Mouse (Mus musculus) myocyte (in vitro differentiated cells): ENCODE measurements around the gene 2010300C02Rik. TPM values are rescaled to one million over a fixed set of nuclear protein-coding genes. Genes with fewer than 3 reads are reported as not detected.

Experiments used
- H3K27me3 ChIP-seq: one replicate; pipeline ENCODE4 v1.6.1; 2011; ENCODE audit not compliant: control insufficient read depth, insufficient read depth, insufficient read length
- H3K36me3 ChIP-seq: one replicate; pipeline ENCODE4 v1.6.1; 2011; ENCODE audit not compliant: control insufficient read depth, insufficient read depth
- H3K4me2 ChIP-seq: one replicate; pipeline ENCODE4 v1.6.1; 2011; ENCODE audit warnings: low read depth, control low read depth
- H3K4me3 ChIP-seq: one replicate; pipeline ENCODE4 v1.5.1; 2011; ENCODE audit warnings: mild to moderate bottlenecking, control low read depth, moderate library complexity
- H3K79me2 ChIP-seq: one replicate; pipeline ENCODE4 v1.6.1; 2011; ENCODE audit not compliant: control insufficient read depth, insufficient read depth
- H3ac ChIP-seq: one replicate; pipeline ENCODE4 v1.6.1; 2011; ENCODE audit not compliant: control insufficient read depth, insufficient read length
- CEBPB ChIP-seq: IDR thresholded peaks from 2 replicates; pipeline ENCODE4 v1.6.1; 2011; ENCODE audit warnings: mild to moderate bottlenecking, moderate library complexity; ENCODE audit not compliant: poor library complexity, insufficient read depth, severe bottlenecking
- E2F4 ChIP-seq: IDR thresholded peaks from one replicate; pipeline ENCODE4 v1.6.1; 2011; ENCODE audit warnings: mild to moderate bottlenecking, control low read depth, moderate library complexity; ENCODE audit not compliant: insufficient read depth
- MAX ChIP-seq: IDR thresholded peaks from one replicate; pipeline ENCODE4 v1.6.1; 2011; ENCODE audit warnings: low read depth, mild to moderate bottlenecking, control low read depth
- MYOD1 ChIP-seq, 3 experiments: IDR thresholded peaks; one replicate each; pipeline ENCODE4 v1.6.1; 2011; ENCODE audit warnings: control low read depth in 2 of 3, low read depth in 2 of 3, mild to moderate bottlenecking in 2 of 3, moderate library complexity in 1 of 3; ENCODE audit not compliant: insufficient read length in 2 of 3, control insufficient read depth in 1 of 3
- MYOG ChIP-seq, 3 experiments: IDR thresholded peaks; one replicate each; pipeline ENCODE4 v1.6.1; 2011; ENCODE audit warnings: control low read depth in 2 of 3, low read depth in 2 of 3, mild to moderate bottlenecking in 2 of 3; ENCODE audit not compliant: insufficient read length in 2 of 3, control insufficient read depth in 1 of 3, insufficient read depth in 1 of 3
- POLR2A ChIP-seq: IDR thresholded peaks from one replicate; pipeline ENCODE4 v1.6.1; 2011; ENCODE audit warnings: low read depth, mild to moderate bottlenecking, control low read depth, moderate library complexity; ENCODE audit not compliant: insufficient read length
- POLR2AphosphoS2 ChIP-seq: IDR thresholded peaks from one replicate; pipeline ENCODE4 v1.6.1; 2011; ENCODE audit warnings: low read depth, control low read depth; ENCODE audit not compliant: insufficient read length
- REST ChIP-seq: IDR thresholded peaks from one replicate; pipeline ENCODE4 v1.6.1; 2011; ENCODE audit warnings: mild to moderate bottlenecking, control low read depth, moderate library complexity; ENCODE audit not compliant: insufficient read depth, insufficient read length
- SRF ChIP-seq: IDR thresholded peaks from one replicate; pipeline ENCODE4 v1.6.1; 2011; ENCODE audit warnings: low read depth; ENCODE audit not compliant: control insufficient read depth, insufficient read length
- TCF12 ChIP-seq: IDR thresholded peaks from one replicate; pipeline ENCODE4 v1.6.1; 2011; ENCODE audit warnings: mild to moderate bottlenecking, control low read depth; ENCODE audit not compliant: poor library complexity, insufficient read depth, severe bottlenecking
- TCF3 ChIP-seq: IDR thresholded peaks from one replicate; pipeline ENCODE4 v1.6.1; 2011; ENCODE audit warnings: low read depth, control low read depth; ENCODE audit not compliant: insufficient read length
- USF1 ChIP-seq: IDR thresholded peaks from one replicate; pipeline ENCODE4 v1.6.1; 2011; ENCODE audit warnings: low read depth, mild to moderate bottlenecking, control low read depth, moderate library complexity
- polyA plus RNA-seq: library from polyadenylated mRNA; unstranded; fragments of >200 nt; fragmentation: generic; extraction: Trizol; gene quantifications from one replicate; pipeline ENCODE4 v1.2.1, GENCODE M21; 2012; ENCODE audit warnings: missing spikeins

Gene 2010300C02Rik
- polyA plus RNA-seq, 1 experiment: not detected

- H3K4me3 ChIP-seq: no peak overlapping the region
- no peaks in the 10 kb centered on the region for H3K79me2 ChIP-seq
- H3K36me3 ChIP-seq: no peaks in the 10 kb centered on the region
- peaks cover 7% of the 10 kb centered on the region for H3K27me3 ChIP-seq
- H3K4me2 ChIP-seq: no peak overlapping the region
- TF ChIP-seq MYOD1 (IDR thresholded peaks at IDR 0.05; ENCODE audit: control insufficient read depth in 1 of 3, insufficient read length in 2 of 3, low read depth in 2 of 3) (no peak), CEBPB (no peak), POLR2A (no peak), POLR2AphosphoS2 (no peak), MYOG (IDR thresholded peaks at IDR 0.05; ENCODE audit: control insufficient read depth in 1 of 3, insufficient read depth in 1 of 3, insufficient read length in 2 of 3, low read depth in 2 of 3) (no peak)
- H3ac ChIP-seq: no peak overlapping the region
These were observed 44.4 kb downstream of the 2010300C02Rik start for GRCm38 (mm10) chr1:37675444-37675843.

- Histone ChIP-seq H3K27me3 (peaks cover 11% of the 10 kb centered on the region), H3K36me3 (no peaks in the 10 kb centered on the region), H3ac (no peak overlapping the region), H3K4me2 (no peak overlapping the region), H3K79me2 (no peaks in the 10 kb centered on the region), H3K4me3 (no peak overlapping the region)
- TF ChIP-seq POLR2AphosphoS2 (no peak), TCF3 (no peak), REST (no peak), SRF (no peak), E2F4 (no peak), POLR2A (no peak), TCF12 (no peak), USF1 (no peak), MYOD1 (IDR thresholded peaks at IDR 0.05; ENCODE audit: control insufficient read depth in 1 of 3, insufficient read length in 2 of 3, low read depth in 2 of 3) (no peak), MAX (no peak), CEBPB (no peak), MYOG (IDR thresholded peaks at IDR 0.05; ENCODE audit: control insufficient read depth in 1 of 3, insufficient read depth in 1 of 3, insufficient read length in 2 of 3, low read depth in 2 of 3) (no peak)
These were observed 45.6 kb downstream of the 2010300C02Rik start for GRCm38 (mm10) chr1:37674266-37674665.

GRCm38 (mm10) chr1:37671316-37671715 is 48.6 kb downstream of the 2010300C02Rik start:
- peaks cover 18% of the 10 kb centered on the region for H3K27me3 ChIP-seq
- TF ChIP-seq MYOD1 (IDR thresholded peaks at IDR 0.05; ENCODE audit: control insufficient read depth in 1 of 3, insufficient read length in 2 of 3, low read depth in 2 of 3) (no peak), MAX (no peak), SRF (no peak), TCF3 (no peak), REST (no peak), POLR2AphosphoS2 (no peak), TCF12 (no peak), CEBPB (no peak), MYOG (IDR thresholded peaks at IDR 0.05; ENCODE audit: control insufficient read depth in 1 of 3, insufficient read depth in 1 of 3, insufficient read length in 2 of 3, low read depth in 2 of 3) (no peak), E2F4 (no peak), USF1 (no peak), POLR2A (no peak)

GRCm38 (mm10) chr1:37667386-37667785 is 52.5 kb downstream of the 2010300C02Rik start:
- Histone ChIP-seq H3K79me2 (no peaks in the 10 kb centered on the region), H3K4me3 (no peak overlapping the region), H3K27me3 (peaks cover 30% of the 10 kb centered on the region), H3ac (no peak overlapping the region), H3K4me2 (no peak overlapping the region), H3K36me3 (no peaks in the 10 kb centered on the region)
- TF ChIP-seq MAX (no peak), MYOD1 (IDR thresholded peaks at IDR 0.05; ENCODE audit: control insufficient read depth in 1 of 3, insufficient read length in 2 of 3, low read depth in 2 of 3) (no peak), TCF12 (no peak), SRF (no peak), REST (no peak), POLR2AphosphoS2 (no peak), TCF3 (no peak), E2F4 (no peak), POLR2A (no peak), CEBPB (no peak), USF1 (no peak), MYOG (IDR thresholded peaks at IDR 0.05; ENCODE audit: control insufficient read depth in 1 of 3, insufficient read depth in 1 of 3, insufficient read length in 2 of 3, low read depth in 2 of 3) (no peak)

More at GRCm38 (mm10) chr1:37671316-37671715, 48.6 kb downstream of the 2010300C02Rik start:
- H3K4me2 ChIP-seq: no peak overlapping the region
- H3K4me3 ChIP-seq: no peak overlapping the region
- no peaks in the 10 kb centered on the region for H3K79me2 ChIP-seq
- H3ac ChIP-seq: no peak overlapping the region
- H3K36me3 ChIP-seq: no peaks in the 10 kb centered on the region

GRCm38 (mm10) chr1:37666587-37666986 is 53.3 kb downstream of the 2010300C02Rik start:
- H3K79me2 ChIP-seq: no peaks in the 10 kb centered on the region
- H3K27me3 ChIP-seq: peaks cover 34% of the 10 kb centered on the region
- H3ac ChIP-seq: no peak overlapping the region
- H3K4me2 ChIP-seq: no peak overlapping the region
- TF ChIP-seq TCF12 (no peak), REST (no peak), E2F4 (no peak), TCF3 (no peak), CEBPB (no peak), MYOD1 (IDR thresholded peaks at IDR 0.05; ENCODE audit: control insufficient read depth in 1 of 3, insufficient read length in 2 of 3, low read depth in 2 of 3) (no peak), POLR2A (no peak), POLR2AphosphoS2 (no peak), USF1 (no peak), SRF (no peak), MAX (no peak), MYOG (IDR thresholded peaks at IDR 0.05; ENCODE audit: control insufficient read depth in 1 of 3, insufficient read depth in 1 of 3, insufficient read length in 2 of 3, low read depth in 2 of 3) (no peak)
- H3K4me3 ChIP-seq: no peak overlapping the region
- no peaks in the 10 kb centered on the region for H3K36me3 ChIP-seq
